Mouse (Mus musculus) NIH3T3 (cell line): ENCODE measurements at regions not wholly inside any gene's neighbourhood (a gene's known extent, or its start where the extent isn't known, plus 50 kb on each side); places are given as distances from the start of the nearest gene placed in this dataset.

Experiments
- DNase-seq: peaks from one replicate; pipeline ENCODE4 v3.0.0-alpha.2; 2012; ENCODE audit warnings: low read depth

GRCm38 (mm10) chr8:6002612-6003011 is 897.5 kb upstream of the Slc10a2 start:
- DNase-seq, result no peak

DNA sequence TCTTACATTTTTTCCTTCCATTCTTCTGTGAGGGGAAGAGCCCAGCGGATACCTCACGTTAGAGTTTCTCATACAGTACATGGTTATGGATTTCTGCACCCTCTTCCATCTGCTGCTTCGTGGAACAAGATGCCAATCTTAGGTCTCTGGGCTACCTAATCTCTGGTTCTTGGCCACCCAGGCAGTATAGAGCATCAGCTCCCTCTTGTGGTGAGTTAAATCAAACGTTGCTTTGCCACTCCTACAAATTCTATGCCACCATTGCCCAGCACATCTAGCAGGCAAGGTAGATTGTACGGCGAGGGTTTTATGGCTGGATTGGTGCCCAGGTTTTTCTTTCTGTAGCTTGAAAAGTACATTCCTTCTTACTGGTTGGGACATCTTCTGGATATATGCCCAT is 889.7 kb upstream of the Slc10a2 start:
- DNase-seq, result peak; percentile 2

DNA sequence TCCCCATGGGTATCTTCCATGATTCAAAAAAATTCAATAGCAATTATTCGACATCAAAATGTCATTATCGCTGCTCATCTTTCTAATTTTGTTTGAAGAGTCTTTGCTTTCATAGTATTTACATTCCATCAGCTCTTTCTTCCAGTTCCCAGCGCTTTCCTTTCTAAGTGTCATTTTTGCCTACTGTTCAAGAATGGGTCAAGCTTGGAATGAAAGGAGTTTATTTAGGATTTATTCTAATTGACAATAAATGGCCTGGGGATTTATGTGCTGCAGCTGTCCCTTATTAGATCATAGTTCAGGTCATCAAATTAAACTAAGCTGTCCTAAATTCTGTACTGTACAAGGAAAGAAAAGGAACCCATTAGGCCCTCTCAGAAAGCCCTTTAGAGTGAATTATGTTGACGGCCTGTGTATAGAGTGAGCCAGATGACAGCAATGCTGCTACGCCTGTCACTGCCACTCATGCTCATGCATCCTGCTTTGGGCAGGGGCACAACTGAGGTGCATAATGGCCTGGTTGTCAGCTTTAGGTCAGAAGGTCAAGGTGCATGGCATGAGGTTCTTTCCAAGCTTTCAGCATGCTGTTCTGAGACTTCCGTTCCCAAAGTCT is 860.4 kb upstream of the Slc10a2 start:
- no peak for DNase-seq

- DNase-seq, result no peak
Observed at GRCm38 (mm10) chr8:5964299-5964698, 859.1 kb upstream of the Slc10a2 start.

GRCm38 (mm10) chr8:5938057-5938456 is 832.9 kb upstream of the Slc10a2 start:
- no peak for DNase-seq

DNA sequence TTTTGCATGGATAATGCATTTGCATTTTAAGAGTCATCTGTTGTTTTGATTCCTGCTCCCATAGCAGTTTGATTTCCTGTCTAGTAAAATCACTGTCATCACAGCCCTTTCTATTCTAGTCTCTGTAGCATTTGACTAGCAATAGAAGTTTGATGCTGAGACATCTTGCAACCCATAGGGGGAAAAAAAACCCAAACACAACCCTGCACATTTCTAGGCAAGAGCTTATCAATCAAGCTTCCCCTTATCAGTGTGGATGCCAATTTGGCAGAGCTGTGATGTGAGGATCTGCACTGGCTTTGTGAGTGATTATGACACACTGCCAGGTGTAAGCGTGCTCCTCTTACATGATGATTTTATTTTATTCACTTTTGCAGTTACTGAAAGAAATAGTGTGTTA is 813.0 kb upstream of the Slc10a2 start:
- no peak for DNase-seq
